Comparison of ENCODE assay signal across 16 mouse cellular contexts in genomic region chr14:99609003-99609402, GRCm38 (mm10).
"Had no signal": no experiment of that assay in that cellular context is flagged by ENCODE, and none has a peak within 500 bp of the region (broad histone marks: within the 10 kb centered on the region; RNA-seq: fewer than 3 reads in every experiment).

No protein-coding gene starts in this region.

- H3K9ac ChIP-seq: neural tube, embryonic 12.5 days; neural tube, embryonic 13.5 days; neural tube, embryonic 15.5 days; stomach, embryonic 15.5 days had no signal

- H3K36me3 ChIP-seq: neural tube, embryonic 12.5 days; neural tube, embryonic 13.5 days; neural tube, embryonic 15.5 days; stomach, embryonic 15.5 days had no signal

- DNase-seq: retina, postnatal 1 day; right cerebral cortex, adult 18-20 months; right cerebral cortex, postnatal 14 days; right cerebral cortex, postnatal 25 days; right cerebral cortex, postnatal 4 days; spleen, adult 18-20 months; thymus, adult 18-20 months; thymus, adult 2 months; thymus, postnatal 14 days; thymus, postnatal 25 days; thymus, postnatal 36 days; thymus, postnatal 4 days had no signal

- H3K27me3 ChIP-seq: neural tube, embryonic 12.5 days; neural tube, embryonic 13.5 days; neural tube, embryonic 15.5 days; stomach, embryonic 15.5 days had no signal

- H3K4me3 ChIP-seq: neural tube, embryonic 12.5 days; neural tube, embryonic 13.5 days; neural tube, embryonic 15.5 days; stomach, embryonic 15.5 days had no signal

- H3K4me1 ChIP-seq: neural tube, embryonic 12.5 days; neural tube, embryonic 13.5 days; neural tube, embryonic 15.5 days had no signal

- H3K9me3 ChIP-seq: neural tube, embryonic 12.5 days; neural tube, embryonic 13.5 days; neural tube, embryonic 15.5 days; stomach, embryonic 15.5 days had no signal

- H3K27ac ChIP-seq: neural tube, embryonic 12.5 days; neural tube, embryonic 13.5 days; neural tube, embryonic 15.5 days; stomach, embryonic 15.5 days had no signal

- H3K4me2 ChIP-seq: neural tube, embryonic 12.5 days; neural tube, embryonic 13.5 days; neural tube, embryonic 15.5 days; stomach, embryonic 15.5 days had no signal
